Mouse (Mus musculus): ENCODE results near the gene Zfp853.

Gene Zfp853

DNA sequence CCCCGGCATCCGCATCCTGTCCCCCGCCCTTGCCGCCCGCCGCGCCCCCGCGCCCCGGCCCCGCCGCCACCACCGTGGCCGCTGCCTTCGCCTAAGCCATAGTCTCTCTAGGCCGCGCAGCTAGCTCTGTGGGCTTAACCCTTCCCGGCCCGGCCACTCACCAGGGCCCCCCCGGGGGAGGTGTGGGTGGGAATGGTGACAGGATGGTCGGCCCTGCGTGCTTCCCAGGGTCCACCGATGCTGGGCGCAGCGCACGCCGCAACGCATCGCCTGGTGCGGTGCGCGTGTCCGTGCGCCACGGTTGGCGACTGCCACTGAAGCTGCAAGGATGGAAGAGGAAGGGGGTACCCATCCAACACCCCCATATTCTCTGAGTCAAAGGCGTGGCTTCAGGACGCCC lies at the start of gene Zfp853:
TSS of gene Zfp853 (minus strand) at position 220 of the 400 bp plus-strand sequence.
- no peak for DNase-seq (ENCODE audit: low spot score in 2 of 2)

- no peak for DNase-seq (ENCODE audit: low spot score in 2 of 2)
Measured at GRCm38 (mm10) chr5:143339603-143340002, 46.2 kb upstream of the Zfp853 start.

DNA sequence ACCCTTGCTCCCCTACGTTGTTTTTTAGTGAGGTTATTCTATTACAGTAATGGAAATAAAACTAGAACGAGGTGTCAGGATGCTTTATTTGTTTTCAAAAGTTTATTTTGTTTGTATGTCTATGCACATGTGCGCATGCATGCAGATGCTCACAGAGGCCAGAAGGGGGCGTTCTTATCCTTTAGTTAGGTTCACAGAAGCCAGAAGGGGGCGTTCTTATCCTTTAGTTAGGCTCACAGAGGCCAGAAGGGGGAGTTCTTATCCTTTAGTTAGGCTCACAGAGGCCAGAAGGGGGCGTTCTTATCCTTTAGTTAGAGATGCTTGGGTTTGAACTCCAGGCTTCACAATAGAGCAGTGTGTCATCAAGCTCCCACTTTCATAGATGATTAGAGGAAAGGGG lies 43.1 kb upstream of the Zfp853 start:
- DNase-seq (ENCODE audit: low spot score in 2 of 2): no peak

- no peak for DNase-seq (ENCODE audit: low spot score in 2 of 2)
Measured at GRCm38 (mm10) chr5:143335089-143335460, 41.7 kb upstream of the Zfp853 start.

DNA sequence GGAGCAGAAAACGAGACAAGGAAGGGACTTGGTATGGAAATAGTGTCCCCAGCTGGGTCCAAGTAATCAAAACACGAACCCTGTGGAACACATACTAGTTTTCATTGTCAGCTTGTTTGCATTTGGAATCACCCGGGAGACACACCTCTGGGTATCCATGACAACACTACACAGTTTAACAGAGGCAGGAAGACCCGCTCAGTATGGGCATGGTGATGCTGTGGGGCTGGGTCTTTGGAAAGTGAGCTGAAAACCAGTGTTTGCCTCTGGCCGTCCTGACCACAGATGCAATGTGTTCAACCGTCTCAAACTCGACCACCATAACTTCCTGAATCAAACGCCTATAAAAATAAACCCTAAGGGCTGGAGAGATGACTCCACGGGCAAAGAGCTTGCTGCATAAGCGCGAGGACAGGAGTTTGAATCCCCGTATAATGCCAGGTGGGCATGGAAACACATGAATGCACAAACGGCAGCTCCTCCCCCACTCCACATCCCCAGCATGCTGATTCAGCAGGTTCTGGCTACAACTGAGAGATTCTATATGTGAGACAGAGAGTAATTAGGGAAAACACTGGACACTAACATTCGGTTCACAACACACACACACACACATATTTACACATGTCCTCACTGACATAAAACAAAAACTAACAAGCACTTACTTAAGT lies 41.1 kb upstream of the Zfp853 start:
- no peak for DNase-seq (ENCODE audit: low spot score in 2 of 2)

GRCm38 (mm10) chr5:143333872-143334271 lies 40.4 kb upstream of the Zfp853 start:
- peak; percentile 81 to 90 for DNase-seq (ENCODE audit: low spot score in 2 of 2)

DNA sequence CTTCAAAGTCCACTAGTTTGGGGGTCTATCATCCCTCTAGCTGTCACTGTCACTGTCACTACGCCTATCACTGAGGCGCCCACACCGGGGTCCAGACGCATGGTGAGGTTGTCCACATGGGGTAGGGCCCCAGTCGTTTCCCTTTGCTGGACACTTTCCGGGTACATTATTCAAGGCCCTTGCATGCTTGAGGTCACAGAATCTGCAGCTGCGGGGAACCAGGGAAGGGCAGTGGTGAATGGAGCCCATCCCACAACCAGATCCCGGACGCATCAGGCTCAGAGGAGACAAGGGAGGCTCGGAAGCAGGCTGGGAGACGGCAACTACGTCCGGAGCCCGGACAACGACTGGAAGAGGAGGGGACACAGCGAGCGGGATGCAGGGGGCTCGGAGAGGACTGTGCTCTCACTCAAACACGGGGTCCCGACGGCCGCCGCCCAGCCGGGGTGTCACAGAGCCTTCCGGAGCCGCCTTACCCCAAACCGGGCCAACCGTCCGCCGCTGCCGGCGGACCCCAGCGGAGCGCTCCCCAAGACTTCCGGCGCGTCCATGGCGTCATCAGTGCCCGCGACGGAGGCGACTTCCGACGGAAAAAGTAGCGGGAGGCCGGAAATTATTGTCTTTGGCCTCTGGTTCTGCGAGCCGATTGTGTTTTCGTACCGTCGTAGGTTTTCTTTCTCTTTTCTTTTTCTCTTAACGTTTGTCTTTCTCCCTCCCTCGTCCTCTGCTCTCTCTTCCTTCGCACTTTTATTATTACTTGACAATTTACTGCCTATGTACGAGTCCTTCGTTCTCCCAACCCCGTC lies 35.5 kb upstream of the Zfp853 start, which contains the start of gene Zdhhc4:
TSS of gene Zdhhc4 (minus strand) at position 567 of the 806 bp plus-strand sequence.
- DNase-seq (ENCODE audit: low spot score in 2 of 2): peak; percentile 92 to 93

GRCm38 (mm10) chr5:143317288-143317610 lies 23.8 kb upstream of the Zfp853 start:
- no peak for DNase-seq (ENCODE audit: low spot score in 2 of 2)

DNA sequence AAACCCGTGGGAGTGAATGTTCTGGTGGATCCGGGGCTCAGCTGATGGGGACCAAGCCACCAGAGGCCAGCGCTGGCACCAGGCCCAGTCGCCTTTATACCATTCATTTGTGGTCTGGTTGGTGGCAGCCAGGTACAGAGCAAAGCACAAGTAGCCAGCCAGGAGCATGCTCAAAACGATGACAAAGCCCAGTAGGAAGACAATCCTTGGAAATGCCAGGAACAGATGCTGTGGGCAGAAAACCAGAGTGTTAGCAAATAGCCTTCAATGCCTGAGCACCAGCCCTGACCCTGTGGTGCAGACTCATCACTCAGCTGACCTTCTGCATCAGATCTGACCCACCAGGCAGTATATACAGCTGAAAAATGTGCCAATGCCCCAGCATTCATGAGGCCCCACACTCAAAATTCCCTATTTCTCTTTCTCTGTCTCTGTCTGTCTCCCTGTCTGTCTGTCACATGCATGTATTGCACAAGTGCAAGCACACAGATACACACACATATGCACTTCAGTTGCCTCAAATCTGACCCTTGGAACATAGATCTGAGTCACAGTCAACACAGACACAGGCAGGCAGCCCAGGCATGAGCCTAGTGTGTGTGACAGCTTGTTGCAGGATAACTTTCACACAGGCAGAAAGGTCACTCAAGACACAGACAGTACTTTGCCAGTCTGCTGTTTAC lies 23.3 kb upstream of the Zfp853 start:
- DNase-seq (ENCODE audit: low spot score in 2 of 2): no peak

DNA sequence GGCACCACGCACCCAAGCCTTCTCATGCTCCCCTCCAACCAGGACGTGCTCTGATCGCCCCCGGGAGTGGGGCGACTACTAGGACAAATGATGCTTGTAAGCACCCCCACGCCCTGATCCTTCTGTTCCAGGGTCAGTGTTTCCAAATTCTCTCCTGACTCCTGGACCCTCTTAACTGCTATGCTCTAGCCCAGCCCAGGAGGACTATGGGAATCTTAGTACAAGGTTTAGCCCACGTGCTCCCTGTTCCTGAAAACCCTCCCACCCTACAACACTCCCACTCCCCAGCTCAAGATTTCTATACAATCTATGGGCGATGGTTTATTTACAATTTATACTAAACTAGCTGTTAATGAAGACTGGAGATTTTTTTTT lies 22.1 kb upstream of the Zfp853 start:
- no peak for DNase-seq (ENCODE audit: low spot score in 2 of 2)

- peak; percentile 85 to 89 for DNase-seq (ENCODE audit: low spot score in 2 of 2)
Measured at GRCm38 (mm10) chr5:143314730-143315513, 21.5 kb upstream of the Zfp853 start, which contains the start of gene E130309D02Rik. Gene E130309D02Rik (minus strand): TSS chr5:143315360.

GRCm38 (mm10) chr5:143314183-143314729 lies 20.8 kb upstream of the Zfp853 start:
- no peak for DNase-seq (ENCODE audit: low spot score in 2 of 2)

- DNase-seq (ENCODE audit: low spot score in 2 of 2): peak; percentile 79 to 82
Measured at GRCm38 (mm10) chr5:143311886-143312285, 18.5 kb upstream of the Zfp853 start.

DNA sequence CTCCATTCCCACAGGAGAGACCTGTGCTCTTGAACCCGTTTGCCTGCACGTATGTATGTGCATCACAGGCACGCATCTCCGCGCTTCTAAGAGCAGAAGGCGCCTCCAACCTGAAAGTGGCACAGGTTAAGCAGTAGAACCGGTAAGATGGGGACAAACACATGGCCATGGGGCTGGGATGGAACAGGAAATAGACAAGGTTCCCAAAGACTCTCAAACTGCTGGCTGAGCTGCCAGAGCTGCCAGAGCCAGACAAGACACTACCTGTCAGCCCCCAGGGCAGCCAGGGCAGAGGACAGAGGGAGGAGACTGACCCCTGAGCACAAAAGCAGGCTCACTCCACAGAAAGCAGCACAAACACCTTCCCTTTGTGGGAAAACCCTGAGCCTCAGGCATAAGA lies 16.5 kb upstream of the Zfp853 start:
- DNase-seq (ENCODE audit: low spot score in 2 of 2): no peak

- no peak for DNase-seq (ENCODE audit: low spot score in 2 of 2)
Measured at GRCm38 (mm10) chr5:143308825-143309224, 15.4 kb upstream of the Zfp853 start.

DNA sequence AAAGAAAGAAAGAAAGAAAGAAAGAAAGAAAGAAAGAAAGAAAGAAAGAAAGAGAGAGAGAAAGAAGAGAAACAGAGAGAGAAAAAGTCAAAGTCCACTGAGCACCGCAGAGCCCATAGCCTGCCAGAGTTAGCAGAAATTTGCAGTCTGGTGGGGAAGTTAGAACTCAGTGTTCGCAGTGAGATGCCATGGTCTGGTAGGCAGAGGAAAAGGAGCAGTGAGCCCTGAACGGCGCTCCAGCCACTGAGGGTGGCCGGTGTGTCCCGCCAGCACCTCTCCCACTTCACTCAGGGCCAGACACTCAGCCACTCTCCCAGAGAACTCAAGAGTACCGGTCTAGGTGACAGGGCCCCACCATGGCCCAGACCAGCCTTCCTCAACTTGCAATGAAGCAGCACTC lies 10.8 kb upstream of the Zfp853 start:
- DNase-seq (ENCODE audit: low spot score in 2 of 2): no peak

GRCm38 (mm10) chr5:143301296-143301695 lies 7.9 kb upstream of the Zfp853 start:
- DNase-seq (ENCODE audit: low spot score in 2 of 2): no peak

DNA sequence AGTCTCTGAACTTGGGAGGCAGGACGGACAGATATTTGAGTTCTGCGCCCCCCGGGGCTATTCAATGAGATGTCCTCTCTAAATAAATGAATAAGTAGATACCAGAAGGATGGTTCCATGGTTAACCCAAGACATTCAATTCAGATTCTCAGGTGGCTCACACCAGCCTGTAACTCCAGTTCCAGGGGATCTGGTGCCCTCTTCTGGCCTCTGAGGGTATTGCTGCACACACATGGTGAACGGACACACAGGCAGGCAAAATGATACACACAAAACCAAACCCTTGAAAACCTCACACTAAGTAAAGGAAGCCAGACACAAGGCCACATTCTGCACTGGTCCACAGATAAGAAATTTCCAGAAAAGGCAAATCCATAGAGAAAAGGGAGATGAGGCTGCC lies 6.3 kb upstream of the Zfp853 start:
- peak in 1 of 2 experiments; percentile 78 for DNase-seq (ENCODE audit: low spot score in 2 of 2)

DNA sequence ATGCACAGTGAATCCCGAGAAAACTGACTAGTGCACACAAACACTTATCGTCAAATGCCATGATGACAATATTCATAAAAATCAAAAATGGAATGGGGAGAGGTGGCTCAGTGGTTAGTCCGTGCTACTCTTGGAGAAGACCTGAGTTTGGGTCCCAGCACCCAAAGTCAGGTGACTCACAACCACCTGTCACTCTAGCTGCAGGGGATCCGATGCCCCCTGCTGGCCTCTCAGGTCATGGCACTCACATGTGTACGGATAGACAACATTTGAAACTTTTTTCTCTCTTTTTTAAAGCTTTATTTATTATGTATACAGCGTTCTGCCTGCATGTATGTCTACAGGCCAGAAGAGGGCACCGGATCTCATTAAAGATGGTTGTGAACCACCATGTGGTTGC lies 5.0 kb upstream of the Zfp853 start:
- no peak for DNase-seq (ENCODE audit: low spot score in 2 of 2)

- no peak for DNase-seq (ENCODE audit: low spot score in 2 of 2)
Measured at GRCm38 (mm10) chr5:143297986-143298385, 4.6 kb upstream of the Zfp853 start.

- DNase-seq (ENCODE audit: low spot score in 2 of 2): peak in 1 of 2 experiments; percentile 33
Measured at GRCm38 (mm10) chr5:143295330-143295729, 1.9 kb upstream of the Zfp853 start.

DNA sequence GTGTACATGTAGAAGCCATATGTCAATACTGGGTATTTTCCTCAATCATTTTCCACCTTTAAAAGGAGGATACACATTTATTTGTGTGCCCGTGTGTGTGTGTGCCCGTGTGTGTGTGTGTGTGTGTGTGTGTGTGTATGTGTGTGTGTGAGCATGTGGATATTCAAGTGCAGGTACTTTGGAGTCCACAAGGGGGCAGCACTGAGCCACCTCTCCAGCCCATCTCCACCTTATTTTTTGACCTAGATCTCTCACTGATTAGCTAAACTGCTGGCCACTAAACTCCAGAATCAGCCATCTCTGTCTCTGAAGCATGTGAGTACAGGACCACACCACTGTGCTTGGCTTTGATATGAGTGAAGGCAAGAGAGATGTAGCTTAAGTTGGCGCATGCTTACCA lies 1.4 kb upstream of the Zfp853 start:
- DNase-seq (ENCODE audit: low spot score in 2 of 2): no peak

All from frontal cortex, postnatal 36 days (tissue).